Mouse (Mus musculus): ENCODE results near the gene Arl5c.

The Arl5c gene

DNA sequence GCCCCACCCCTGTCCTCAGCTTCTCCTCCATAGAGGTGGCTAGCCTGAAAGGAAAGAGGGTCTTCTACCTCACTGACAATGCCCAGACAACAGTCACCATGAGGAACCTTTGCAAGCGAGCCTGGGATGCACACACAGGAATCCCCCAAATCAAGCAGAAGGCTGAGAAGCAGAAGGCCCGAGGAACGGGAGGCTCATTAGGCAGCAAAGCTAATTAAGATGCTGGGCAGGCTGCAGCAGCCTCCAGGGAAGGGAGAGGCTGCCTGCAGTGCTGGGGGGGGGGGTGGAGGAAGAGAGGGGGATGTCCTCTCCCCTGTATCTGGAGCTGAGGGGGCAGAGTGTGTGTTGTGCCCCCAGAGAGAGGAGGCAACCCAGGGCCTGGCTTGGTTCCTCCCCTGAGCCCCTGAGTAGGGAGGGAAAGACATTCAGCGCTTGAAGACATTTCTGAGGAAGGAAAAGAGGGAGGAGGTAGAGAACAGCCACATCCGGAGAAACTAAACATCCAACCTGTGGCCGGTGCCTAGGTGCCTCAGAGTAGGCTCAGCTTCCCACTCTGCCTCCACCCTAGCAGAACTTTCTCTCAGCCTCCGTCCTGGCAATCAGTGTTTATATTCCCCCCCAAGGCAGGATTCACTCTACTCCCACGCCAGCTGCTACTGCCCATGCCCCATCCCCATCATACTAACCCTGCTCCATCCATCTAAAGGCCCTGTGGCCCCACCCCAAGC, 24.1 kb upstream of the Arl5c start:
- no peak for DNase-seq (ENCODE audit: low read depth, low spot score)

DNA sequence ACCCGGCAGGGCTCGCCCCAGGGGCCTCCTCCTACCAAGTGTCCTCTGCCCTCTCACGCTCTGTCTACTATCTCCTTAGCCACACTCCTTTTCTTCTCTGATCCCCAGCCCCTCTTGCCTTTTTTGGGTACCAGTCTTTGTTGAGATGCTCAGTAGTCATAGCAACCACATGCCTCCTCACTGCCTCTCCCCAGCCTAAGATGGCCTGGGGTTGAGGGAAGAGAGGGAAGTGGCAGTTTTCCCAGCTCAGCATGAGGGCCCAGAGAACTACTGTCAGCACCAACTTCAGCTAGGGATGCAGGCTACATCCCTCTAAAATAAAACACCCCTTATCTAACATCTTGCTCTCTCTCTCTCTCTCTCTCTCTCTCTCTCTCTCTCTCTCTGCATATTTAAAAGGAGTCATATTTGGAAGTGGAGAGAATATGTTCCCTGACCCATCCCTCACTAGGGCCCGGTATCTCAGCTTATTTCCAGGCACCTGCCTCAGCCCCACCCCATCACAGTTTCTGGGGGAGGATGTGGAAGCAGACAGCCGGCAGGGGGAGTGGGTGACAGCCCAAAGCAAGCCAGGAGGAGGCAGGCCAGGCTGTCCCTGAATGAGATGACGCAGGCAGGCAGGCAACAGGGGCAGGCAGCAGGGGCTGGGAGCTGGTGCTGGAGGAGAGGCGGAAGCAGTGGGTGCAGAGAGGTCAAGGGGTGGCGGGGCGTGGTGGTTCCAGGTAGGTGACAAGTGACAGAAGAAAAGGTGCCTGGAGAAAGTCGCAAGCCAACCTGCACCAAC, 23.1 kb upstream of the Arl5c start:
- no peak for DNase-seq (ENCODE audit: low read depth, low spot score)

DNA sequence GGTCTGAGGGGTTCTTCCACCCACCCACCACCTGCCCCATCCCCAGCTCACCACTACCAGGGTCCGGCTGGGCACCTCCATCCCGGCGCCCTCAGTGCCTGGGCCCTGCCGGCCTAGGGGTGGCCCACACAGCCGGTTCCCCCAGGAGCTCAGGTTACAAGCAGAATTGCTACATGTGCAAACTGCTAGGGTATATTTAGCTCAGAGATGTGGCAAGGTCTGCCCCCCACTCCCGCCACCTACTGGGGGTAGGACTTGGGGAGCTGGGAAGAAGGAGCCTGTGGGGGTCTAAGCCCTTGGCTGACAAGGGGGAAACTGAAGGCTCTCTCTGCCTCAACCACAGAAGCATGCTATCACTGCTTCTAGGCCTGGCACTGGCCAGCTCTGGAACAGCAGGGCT, 22.2 kb upstream of the Arl5c start:
- DNase-seq (ENCODE audit: low read depth, low spot score), result no peak

GRCm38 (mm10) chr11:98016824-98017223, 20.8 kb upstream of the Arl5c start:
- DNase-seq (ENCODE audit: low read depth, low spot score), result no peak

DNA sequence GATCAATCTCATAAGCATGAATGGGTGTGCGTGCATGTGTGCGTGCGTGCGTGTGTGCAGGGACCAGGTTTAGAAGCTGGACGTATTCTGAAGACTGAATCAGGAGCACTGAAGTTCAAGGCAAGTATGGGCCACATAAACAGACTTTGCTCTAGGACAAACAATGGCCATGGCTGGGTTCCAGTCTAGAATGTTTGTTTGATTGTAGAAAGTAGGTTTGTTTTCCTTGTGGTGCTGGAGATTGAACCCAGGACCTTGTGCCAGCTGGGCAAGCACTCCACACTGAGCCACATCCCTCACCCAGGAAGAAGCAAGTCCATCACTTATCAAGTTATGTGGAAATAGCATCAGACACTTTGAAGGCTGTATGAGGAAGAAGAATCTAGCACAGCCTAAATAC, 20.2 kb upstream of the Arl5c start:
- DNase-seq (ENCODE audit: low read depth, low spot score), result no peak

- DNase-seq (ENCODE audit: low read depth, low spot score), result no peak
Observed at GRCm38 (mm10) chr11:98012831-98013230, 16.9 kb upstream of the Arl5c start.

DNA sequence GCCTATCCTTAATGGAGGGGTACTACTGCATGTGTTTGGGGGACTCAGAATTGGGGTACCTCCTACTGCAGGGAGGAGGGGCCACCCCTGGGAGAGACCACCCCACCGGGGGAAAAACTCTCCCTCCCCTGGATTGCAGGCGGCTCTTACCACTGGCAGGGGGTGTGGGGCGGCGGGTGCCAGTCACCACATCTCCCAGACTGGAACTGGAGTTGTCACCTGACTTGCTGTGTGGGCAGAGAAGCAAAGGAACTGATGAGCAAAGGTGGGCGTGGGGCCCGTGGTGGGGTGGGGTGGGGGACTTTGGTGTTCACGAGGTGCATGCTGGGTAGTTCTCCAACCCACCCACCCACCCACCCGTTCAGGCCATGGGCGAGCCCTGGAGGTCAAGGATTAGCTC, 15.7 kb upstream of the Arl5c start:
- DNase-seq (ENCODE audit: low read depth, low spot score), result no peak

DNA sequence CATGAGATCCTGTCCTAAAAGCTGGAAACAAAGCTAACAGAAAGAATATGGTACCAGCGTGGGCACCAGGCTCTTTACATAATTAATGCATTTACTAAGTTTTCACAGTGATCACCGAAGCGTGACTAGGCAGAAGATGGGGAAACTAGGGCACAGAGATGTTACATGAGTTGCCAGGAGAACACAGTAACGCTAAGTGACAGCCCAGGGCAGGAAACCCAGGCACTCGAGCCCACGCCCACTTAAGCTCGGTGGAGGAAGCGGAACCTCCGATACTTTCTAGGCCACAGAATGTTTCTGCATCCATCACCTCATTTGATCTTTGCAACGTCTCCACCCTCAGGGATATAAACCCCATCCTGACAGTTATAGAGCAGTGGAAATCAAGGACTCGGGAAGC, 12.1 kb upstream of the Arl5c start:
- no peak for DNase-seq (ENCODE audit: low read depth, low spot score)

GRCm38 (mm10) chr11:98005686-98006085, 9.7 kb upstream of the Arl5c start:
- no peak for DNase-seq (ENCODE audit: low read depth, low spot score)

DNA sequence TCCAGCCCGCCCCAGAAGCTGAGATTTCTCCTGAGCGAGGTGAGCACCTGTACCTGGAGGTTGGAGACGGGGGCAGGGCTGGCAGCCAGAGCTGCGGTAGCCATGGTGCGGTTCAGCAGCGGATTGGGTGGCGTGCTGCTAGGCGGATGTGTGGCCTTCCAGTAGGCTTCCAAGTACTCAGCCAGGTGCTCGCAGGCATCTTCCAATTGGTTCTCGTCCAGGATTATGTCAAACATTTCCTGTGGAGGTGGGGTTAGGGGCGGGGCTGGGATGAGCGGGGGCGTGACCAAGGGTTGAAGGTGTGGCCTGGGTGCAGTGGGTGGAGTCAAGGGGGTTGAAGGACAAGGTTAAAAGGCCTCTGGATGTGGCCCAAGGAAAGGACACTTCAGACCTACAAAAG, 9.1 kb upstream of the Arl5c start:
- peak; percentile 94 for DNase-seq (ENCODE audit: low read depth, low spot score)

DNA sequence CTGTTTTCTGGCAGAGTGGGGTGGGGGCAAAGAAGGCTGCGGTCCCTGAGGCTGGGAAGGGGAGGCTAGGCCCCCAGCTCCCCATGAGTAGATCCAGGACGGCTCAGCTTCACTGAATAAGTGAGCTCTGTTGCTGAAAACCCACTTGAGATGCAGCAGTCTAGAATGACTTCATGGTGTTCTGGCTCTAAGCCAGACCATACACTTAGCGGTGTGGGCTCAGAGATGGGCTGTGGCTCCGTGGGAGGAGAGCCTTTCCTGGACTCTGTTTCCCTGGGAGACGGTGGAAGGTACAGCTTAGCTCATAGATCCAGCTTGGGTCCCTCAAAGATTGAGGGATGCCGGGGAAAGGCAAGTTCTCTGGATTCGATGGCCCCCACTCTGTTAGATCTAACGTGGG, 8.2 kb upstream of the Arl5c start:
- DNase-seq (ENCODE audit: low read depth, low spot score), result no peak

GRCm38 (mm10) chr11:98003171-98003671, 7.2 kb upstream of the Arl5c start:
- no peak for DNase-seq (ENCODE audit: low read depth, low spot score)

GRCm38 (mm10) chr11:98002627-98003026, 6.6 kb upstream of the Arl5c start:
- peak; percentile 84 for DNase-seq (ENCODE audit: low read depth, low spot score)

GRCm38 (mm10) chr11:98001986-98002385, 6.0 kb upstream of the Arl5c start:
- no peak for DNase-seq (ENCODE audit: low read depth, low spot score)

GRCm38 (mm10) chr11:98001351-98001824, 5.4 kb upstream of the Arl5c start:
- no peak for DNase-seq (ENCODE audit: low read depth, low spot score)

GRCm38 (mm10) chr11:98000378-98001140, 4.6 kb upstream of the Arl5c start:
- no peak for DNase-seq (ENCODE audit: low read depth, low spot score)

GRCm38 (mm10) chr11:97999748-98000147, 3.8 kb upstream of the Arl5c start:
- no peak for DNase-seq (ENCODE audit: low read depth, low spot score)

DNA sequence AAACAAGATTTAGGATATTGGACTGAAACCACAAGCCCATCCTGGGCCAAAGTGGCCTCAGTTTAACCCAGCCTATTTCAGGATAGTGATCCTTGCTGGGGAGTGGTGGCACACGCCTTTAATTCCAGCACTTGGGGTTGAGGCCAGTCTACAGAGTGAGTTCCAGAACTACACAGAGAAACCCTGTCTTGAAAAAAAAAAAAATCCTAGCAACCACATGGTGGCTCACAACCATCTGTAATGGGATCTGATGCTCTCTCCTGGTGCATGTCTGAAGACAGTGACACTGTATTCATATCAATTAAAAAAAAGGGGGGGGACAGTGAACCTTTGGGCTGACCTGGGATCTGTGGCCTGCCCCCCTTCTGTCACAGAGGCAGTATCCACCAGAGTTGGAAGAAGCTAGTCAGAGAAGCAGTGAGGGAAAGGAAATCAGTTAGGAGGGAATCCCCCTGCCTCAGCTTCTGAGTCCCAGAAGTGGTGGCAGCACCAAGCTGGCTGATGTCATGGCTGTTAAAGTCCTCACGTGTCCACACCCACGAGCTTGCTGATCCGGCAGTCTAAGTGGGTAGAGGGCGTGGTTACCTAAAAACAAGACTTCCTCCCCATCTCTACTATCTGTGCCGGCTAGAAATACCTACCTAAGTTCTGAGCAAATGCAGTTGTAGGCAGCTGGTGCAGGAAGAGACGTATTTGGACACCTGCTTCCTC, 3.1 kb upstream of the Arl5c start:
- DNase-seq (ENCODE audit: low read depth, low spot score), result no peak

GRCm38 (mm10) chr11:97998074-97998793, 2.3 kb upstream of the Arl5c start:
- no peak for DNase-seq (ENCODE audit: low read depth, low spot score)

- no peak for DNase-seq (ENCODE audit: low read depth, low spot score)
Observed at GRCm38 (mm10) chr11:97997387-97997960, 1.5 kb upstream of the Arl5c start.
